Mouse (Mus musculus) midbrain, embryonic 12.5 days (tissue): Measurements from ENCODE around the gene Prr5. TPM values are rescaled to one million over a fixed set of nuclear protein-coding genes. Genes with fewer than 3 reads are reported as not detected.

Experiments used
- ATAC-seq: fragments of 200-750 bp; cut with Nextera tagmentation; 2 replicates; pipeline ENCODE4 v1.8.0; 2017; ENCODE audit warnings: low read depth, moderate TSS enrichment, moderate library complexity; ENCODE audit not compliant: low FRiP score
- H3K27ac ChIP-seq: fragments of 300-500 bp; sonication (generic); replicated peaks from 2 replicates; pipeline ENCODE4 v1.5.1; 2016; ENCODE audit warnings: mild to moderate bottlenecking
- H3K27me3 ChIP-seq: fragments of 300-500 bp; sonication (generic); 2 replicates; pipeline ENCODE4 v1.6.1; 2016; ENCODE audit warnings: mild to moderate bottlenecking
- H3K36me3 ChIP-seq: fragments of 300-500 bp; sonication (generic); 2 replicates; pipeline ENCODE4 v1.6.1; 2016
- H3K4me1 ChIP-seq: fragments of 300-500 bp; sonication (generic); 2 replicates; pipeline ENCODE4 v1.6.1; 2016
- H3K4me2 ChIP-seq: fragments of 300-500 bp; sonication (generic); replicated peaks from 2 replicates; pipeline ENCODE4 v1.6.1; 2016; ENCODE audit warnings: mild to moderate bottlenecking, moderate library complexity
- H3K4me3 ChIP-seq: fragments of 300-500 bp; sonication (generic); 2 replicates; pipeline ENCODE4 v1.5.1; 2016; ENCODE audit warnings: mild to moderate bottlenecking
- H3K9ac ChIP-seq: fragments of 300-500 bp; sonication (generic); replicated peaks from 2 replicates; pipeline ENCODE4 v1.6.1; 2016; ENCODE audit warnings: mild to moderate bottlenecking, moderate library complexity
- H3K9me3 ChIP-seq: fragments of 300-500 bp; sonication (generic); 2 replicates; pipeline ENCODE4 v1.6.1; 2016; ENCODE audit warnings: mild to moderate bottlenecking
- WGBS: fragments of 180-500 bp; shearing (Covaris S2); methylation state at CpG from one replicate; pipeline ENCODE4 v1.1.7; 2016; 5-methylcytosine and 5-hydroxymethylcytosine counted together
- polyA plus RNA-seq: library from polyadenylated mRNA; unstranded; fragments of >200 nt; fragmentation: Nextera tagmentation; extraction: Ambion mirVana; gene quantifications from 2 replicates; pipeline ENCODE4 v1.2.1, GENCODE M21; 2016

Prr5 gene
- polyA plus RNA-seq, 1 experiment from 2014 or later, result 13.9 TPM

DNA sequence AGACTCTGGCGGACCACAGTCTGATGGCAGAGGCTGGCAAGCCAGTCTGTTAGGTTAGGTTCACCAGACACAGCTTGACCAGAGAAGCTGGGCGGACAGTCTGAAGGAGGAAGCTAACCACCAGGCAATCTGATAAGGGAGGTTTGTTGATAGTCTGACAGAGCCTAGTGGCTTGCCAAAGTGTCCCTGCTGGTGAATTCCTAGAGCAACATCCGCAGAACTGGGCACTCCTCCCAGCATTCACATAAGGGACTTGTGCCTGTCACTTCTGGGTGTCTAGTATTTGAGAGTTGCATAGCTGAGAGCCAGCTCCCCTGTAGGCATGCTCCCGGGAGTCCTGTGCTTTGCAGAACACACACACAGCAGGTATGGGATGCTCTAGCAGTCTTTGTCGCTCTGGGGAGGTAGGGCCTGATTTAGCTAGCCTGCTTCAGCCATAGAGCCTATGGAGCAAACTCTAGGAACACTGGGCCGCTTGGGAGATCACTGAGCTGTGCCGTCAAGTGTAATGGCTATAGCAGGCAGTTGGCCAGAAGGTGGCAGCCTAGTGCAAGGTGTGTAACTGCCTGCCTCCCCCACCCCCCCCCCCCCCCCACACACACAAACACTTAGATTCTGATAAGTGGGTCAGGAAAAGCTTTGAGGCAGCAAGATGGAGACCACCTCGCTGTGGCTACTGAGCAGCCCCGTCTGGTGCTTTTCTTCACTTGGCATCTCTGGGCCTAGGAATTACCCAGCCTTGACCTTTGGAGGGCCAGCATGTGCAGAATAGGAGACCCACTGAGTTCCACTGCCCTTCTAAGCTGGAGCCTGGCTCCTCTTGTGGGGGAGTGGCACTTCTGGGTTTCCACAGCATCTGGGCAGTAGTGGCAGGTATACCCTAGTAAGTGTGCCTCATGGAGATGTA, 2.2 kb downstream of the Prr5 start:
- H3K4me3 ChIP-seq, result no peak overlapping the region
- H3K36me3 ChIP-seq, result no peaks in the 10 kb centered on the region
- H3K4me2 ChIP-seq, result no peak overlapping the region
- no peak for ATAC-seq
- no peaks in the 10 kb centered on the region for H3K9me3 ChIP-seq
- 47% methylated on average over 9 of the region's 9 CpGs for WGBS
- H3K9ac ChIP-seq, result no peak overlapping the region
- no peak overlapping the region for H3K27ac ChIP-seq
- peaks cover 13% of the 10 kb centered on the region for H3K27me3 ChIP-seq
- peaks cover 3% of the 10 kb centered on the region; the same call in 1 of the 2 replicates for H3K4me1 ChIP-seq

DNA sequence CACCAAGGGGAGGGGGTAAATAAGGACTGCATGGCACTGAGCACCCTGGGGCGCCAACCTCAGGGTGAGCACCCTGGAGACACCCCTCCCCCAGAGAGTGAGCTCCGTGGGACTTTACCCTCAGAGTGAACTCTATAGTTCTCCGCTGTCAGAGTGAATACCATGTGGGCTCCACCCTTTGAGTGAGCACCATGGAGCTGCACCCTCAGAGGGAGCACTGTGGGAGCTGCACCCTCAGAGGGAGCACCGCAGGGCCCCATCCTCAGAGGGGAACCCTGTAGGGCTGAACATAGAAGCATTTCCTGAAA, 2.8 kb downstream of the Prr5 start:
- H3K27ac ChIP-seq, result no peak overlapping the region
- H3K4me1 ChIP-seq, result peaks cover 3% of the 10 kb centered on the region; the same call in 1 of the 2 replicates
- no peaks in the 10 kb centered on the region for H3K36me3 ChIP-seq
- no peak overlapping the region for H3K4me2 ChIP-seq
- WGBS, result 82% methylated on average over 4 of the region's 4 CpGs
- no peak overlapping the region for H3K9ac ChIP-seq
- peaks cover 8% of the 10 kb centered on the region; the same call in 1 of the 2 replicates for H3K27me3 ChIP-seq
- H3K9me3 ChIP-seq, result no peaks in the 10 kb centered on the region
- ATAC-seq, result no peak
- no peak overlapping the region for H3K4me3 ChIP-seq

DNA sequence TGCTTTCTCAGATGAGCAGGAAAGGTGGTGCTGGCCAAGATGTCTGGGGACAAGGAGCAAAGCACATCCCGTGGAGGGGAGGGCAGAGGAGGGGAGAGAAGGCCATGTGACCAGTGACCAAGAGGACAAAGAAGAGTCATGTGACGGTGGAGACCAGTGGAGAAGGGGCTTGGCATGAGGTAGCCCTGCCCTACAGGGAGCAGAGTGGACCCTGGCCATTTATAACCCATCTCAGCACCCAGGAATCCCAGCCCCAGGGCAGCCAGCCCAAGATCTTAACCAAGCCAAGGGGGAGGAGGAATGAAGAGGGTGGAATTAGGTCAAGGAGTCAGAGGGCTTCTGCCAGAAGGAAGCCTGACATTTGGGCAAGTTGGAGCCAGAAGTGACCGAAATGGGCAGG, 3.2 kb downstream of the Prr5 start:
- Histone ChIP-seq H3K4me1 (peaks cover 3% of the 10 kb centered on the region; the same call in 1 of the 2 replicates), H3K27me3 (0 out of 2 replicates have a peak, but pooled peaks cover 7% of the 10 kb centered on the region), H3K9ac (no peak overlapping the region), H3K4me3 (no peak overlapping the region), H3K36me3 (no peaks in the 10 kb centered on the region), H3K9me3 (no peaks in the 10 kb centered on the region), H3K27ac (no peak overlapping the region), H3K4me2 (no peak overlapping the region)
- no peak for ATAC-seq
- WGBS, result 68% methylated on average over 3 of the region's 3 CpGs

DNA sequence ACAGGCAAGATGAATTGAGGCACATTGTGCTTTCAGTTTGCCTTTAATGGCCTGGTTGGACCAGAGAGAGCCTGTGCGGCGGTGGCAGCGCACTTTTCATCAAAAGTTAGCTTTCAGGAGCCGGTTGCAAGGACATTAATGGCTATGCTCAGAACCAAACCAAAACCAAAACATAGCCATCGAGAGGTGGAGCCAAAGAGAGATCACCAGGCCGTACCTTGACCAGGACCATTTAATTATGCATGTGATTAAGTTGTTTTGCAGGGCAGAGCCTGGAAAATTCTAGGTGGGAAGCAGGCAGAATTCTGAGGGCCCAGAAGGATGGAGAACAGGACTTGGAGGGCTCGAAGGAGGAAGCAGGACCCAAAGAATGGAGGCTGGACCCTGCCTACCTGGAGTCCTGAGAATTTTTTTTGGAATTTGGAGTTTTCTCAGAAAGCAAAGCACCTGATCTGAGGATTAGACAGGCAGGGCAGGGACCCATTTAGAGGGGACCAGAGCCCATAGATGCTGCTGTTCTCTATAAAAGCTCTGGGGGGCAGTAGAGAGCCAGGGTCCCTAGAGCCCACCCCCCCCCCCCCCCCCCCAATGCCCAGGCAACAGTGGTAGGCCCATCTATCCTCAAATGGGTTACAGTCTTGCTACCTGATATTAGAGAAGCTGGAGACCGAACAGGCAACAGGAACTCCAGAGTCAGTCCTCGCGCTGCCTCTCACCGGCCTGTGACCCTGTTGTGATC, 5.1 kb downstream of the Prr5 start:
- 79% methylated on average over 11 of the region's 11 CpGs for WGBS
- Histone ChIP-seq H3K9me3 (no peaks in the 10 kb centered on the region), H3K36me3 (no peaks in the 10 kb centered on the region), H3K4me3 (no peak overlapping the region), H3K4me1 (peaks cover 3% of the 10 kb centered on the region; the same call in 1 of the 2 replicates), H3K9ac (no peak overlapping the region), H3K4me2 (no peak overlapping the region), H3K27ac (no peak overlapping the region), H3K27me3 (peaks cover 9% of the 10 kb centered on the region; the same call in 1 of the 2 replicates)
- ATAC-seq, result no peak

DNA sequence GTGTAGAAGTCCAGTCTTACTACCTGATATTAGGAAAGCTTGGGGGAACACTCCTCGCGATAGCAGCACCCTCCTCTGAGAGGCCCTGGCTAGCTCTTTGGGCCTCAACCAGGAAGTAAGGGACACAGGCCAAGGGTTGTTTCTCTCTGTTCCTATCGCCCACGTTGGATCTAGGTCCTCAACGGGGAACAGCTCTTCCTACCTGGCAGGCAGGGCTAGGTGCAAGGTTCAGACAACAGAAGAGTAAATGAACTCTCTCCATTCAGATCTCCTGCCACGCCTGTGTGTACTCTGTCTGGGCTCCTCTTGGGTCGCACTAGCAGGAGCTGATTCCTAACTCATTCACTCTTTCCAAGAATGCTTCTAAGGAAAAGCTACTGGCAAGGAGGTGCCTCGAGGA, 5.9 kb downstream of the Prr5 start:
- H3K9ac ChIP-seq, result no peak overlapping the region
- H3K4me2 ChIP-seq, result no peak overlapping the region
- 0 out of 2 replicates have a peak, but pooled peaks cover 2% of the 10 kb centered on the region for H3K4me1 ChIP-seq
- H3K27me3 ChIP-seq, result peaks cover 17% of the 10 kb centered on the region
- no peak overlapping the region for H3K4me3 ChIP-seq
- no peaks in the 10 kb centered on the region for H3K9me3 ChIP-seq
- WGBS, result 79% methylated on average over 8 of the region's 8 CpGs
- ATAC-seq, result no peak
- no peak overlapping the region for H3K27ac ChIP-seq
- no peaks in the 10 kb centered on the region for H3K36me3 ChIP-seq

DNA sequence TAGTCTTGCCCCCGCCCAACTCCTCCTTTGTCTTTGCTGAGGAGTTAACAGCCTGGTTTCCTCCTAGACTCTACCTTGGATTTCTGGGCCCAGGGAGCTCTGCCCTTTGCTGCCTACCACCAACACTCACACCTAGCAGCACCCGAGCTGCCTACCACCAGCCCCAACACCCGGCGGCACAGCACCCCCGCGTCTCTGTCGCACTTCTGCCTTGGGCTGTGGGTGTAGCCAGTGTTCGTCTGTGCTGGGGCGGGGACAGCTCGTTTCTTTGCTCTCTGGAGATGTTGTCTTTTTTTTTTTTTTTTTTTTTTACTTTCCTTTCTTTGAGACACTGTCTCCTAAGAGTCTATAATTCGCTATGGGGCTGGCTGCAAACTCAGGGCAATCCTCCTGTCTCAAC, 8.5 kb downstream of the Prr5 start:
- WGBS, result 71% methylated on average over 11 of the region's 11 CpGs
- Histone ChIP-seq H3K27ac (no peak overlapping the region), H3K4me3 (no peak overlapping the region), H3K4me1 (peaks cover 14% of the 10 kb centered on the region), H3K4me2 (no peak overlapping the region), H3K9ac (no peak overlapping the region), H3K27me3 (peaks cover 39% of the 10 kb centered on the region), H3K36me3 (no peaks in the 10 kb centered on the region), H3K9me3 (no peaks in the 10 kb centered on the region)
- ATAC-seq, result no peak

DNA sequence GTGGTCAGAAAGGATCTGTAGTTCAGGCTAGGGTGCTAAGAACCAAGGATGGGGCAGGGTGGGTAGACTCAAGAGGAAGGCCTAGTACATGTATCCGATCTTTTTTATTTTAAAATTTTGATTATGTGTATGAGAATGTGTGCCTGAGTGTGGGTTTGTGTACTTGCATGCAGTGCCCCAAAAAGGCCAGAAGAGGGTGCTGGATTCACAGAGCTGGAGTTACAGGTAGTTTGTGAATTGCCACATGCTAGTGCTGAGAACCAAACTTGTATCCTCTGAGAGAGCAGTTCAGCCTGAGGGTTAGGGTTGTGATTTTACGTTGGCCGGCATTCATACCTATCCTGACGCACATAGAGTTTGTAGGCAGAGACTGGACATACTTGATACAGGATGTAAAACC, 9.7 kb downstream of the Prr5 start:
- Histone ChIP-seq H3K9ac (no peak overlapping the region), H3K9me3 (no peaks in the 10 kb centered on the region), H3K4me2 (no peak overlapping the region), H3K27me3 (peaks cover 45% of the 10 kb centered on the region), H3K36me3 (no peaks in the 10 kb centered on the region), H3K27ac (no peak overlapping the region), H3K4me1 (peaks cover 14% of the 10 kb centered on the region), H3K4me3 (no peak overlapping the region)
- no peak for ATAC-seq
- 96% methylated on average over 4 of the region's 4 CpGs for WGBS

DNA sequence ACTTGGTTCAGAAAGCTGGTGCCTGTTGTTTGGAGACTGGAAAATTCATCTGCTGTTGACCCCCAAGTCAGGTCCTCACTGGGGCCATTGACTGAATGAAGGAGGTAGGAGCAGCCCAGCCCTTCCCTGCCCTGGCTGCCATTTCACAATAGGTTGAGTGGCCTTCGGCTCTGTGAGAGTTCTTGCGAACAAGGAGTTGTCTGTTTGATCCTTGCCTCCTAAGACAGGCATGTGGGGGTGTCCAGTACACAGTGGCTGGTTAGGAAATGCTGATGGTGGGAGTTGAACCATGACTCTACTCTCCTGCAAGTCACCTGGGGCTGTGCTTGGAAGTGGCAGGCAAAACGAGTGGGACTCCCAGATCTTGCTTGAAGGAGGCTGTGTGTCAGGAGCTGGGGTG, 10.4 kb downstream of the Prr5 start:
- Histone ChIP-seq H3K4me1 (peaks cover 14% of the 10 kb centered on the region), H3K27me3 (peaks cover 52% of the 10 kb centered on the region), H3K36me3 (no peaks in the 10 kb centered on the region), H3K27ac (no peak overlapping the region), H3K4me2 (no peak overlapping the region), H3K9me3 (no peaks in the 10 kb centered on the region), H3K4me3 (no peak overlapping the region), H3K9ac (no peak overlapping the region)
- ATAC-seq, result no peak
- WGBS, result 88% methylated on average over 3 of the region's 3 CpGs

DNA sequence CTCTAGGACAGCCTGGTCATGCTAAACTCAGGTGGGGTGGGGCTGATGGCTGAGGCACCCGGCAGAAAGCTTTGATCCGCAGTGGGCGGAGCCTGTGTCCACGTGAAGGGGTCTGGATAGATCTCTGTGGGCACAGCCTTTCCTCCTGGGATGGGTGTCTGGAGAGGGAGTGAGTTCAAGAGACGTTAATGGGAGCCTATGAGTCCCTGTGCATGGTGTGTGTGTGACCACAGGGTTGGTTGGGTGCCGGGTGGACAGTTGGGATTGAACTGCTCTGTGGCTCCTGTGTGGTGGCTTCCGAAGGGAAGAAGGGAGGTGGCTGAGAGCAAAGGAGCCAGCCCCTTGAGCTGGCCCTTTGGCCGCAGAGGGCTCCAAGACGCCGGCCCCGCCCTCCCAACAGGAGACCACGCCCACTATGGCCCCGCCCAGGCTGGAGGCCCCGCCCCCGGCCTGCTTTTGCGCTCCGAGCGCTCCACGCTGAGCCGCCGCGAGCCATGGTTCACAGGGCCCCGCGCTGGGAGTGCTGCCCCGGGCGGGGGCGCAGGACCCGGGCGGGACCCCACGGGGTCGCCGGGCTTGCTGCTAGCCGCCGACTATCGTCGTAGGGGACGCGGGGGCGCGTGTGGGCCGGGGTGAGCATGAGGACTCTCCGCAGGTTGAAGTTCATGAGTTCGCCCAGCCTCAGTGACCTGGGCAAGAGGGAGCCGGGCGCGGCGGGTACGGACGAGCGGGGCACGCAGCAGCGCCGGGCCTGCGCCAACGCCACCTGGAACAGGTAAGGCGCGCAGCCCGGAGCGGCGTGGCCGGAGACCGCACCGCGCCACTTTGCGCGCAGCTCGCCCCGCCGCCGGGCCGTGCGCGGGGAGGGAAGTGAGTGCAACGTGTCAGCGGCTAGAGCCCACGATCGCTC, 11.4 kb downstream of the Prr5 start:
- no peaks in the 10 kb centered on the region for H3K36me3 ChIP-seq
- peak; percentile 62 for ATAC-seq
- H3K27ac ChIP-seq, result no peak overlapping the region
- H3K4me2 ChIP-seq, result peak overlapping the region; percentile 97
- H3K9ac ChIP-seq, result peak overlapping the region; percentile 66
- peak overlapping the region; percentile 58 for H3K4me3 ChIP-seq
- peaks cover 14% of the 10 kb centered on the region for H3K4me1 ChIP-seq
- peaks cover 52% of the 10 kb centered on the region for H3K27me3 ChIP-seq
- WGBS, result 1% methylated on average over 63 of the region's 77 CpGs
- H3K9me3 ChIP-seq, result no peaks in the 10 kb centered on the region

DNA sequence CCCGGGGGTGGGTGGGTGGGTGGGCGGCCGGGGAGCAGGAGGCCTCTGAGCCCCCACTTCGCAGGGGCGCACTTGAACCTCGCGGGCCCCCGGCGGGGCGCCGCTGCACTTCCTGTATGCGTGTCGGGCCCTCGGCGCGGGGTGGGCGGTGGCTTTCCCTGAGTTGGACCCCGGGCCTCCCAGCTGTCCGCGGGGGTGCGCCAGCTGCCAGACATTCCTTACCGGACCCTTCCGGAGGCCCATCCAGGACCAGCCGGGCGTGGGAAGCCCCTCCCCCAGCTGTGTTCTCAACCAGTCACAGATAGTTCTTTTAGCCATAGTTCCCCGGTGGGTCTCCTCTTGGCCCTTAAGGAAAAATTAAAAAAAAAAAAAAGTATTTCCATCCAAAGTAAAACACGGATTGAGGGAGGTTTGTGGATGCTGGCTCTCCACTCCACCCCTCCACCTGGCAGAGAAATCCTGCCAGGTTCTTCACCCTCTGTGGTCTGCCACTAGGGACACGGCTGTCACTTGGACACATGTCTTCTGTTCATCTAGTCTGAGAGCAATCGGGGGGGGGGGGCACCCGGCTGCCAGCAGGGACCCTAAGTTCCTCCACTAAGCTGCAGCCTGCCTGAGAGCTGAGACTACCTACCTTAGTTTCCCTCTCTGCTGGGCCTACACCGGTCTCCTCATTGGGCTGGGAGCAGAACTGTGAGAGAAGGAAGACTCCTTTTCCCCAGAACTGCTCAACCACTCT, 12.2 kb downstream of the Prr5 start:
- H3K27me3 ChIP-seq, result peaks cover 52% of the 10 kb centered on the region
- H3K4me2 ChIP-seq, result peak overlapping the region; percentile 97
- no peaks in the 10 kb centered on the region for H3K9me3 ChIP-seq
- H3K4me3 ChIP-seq, result peak overlapping the region; percentile 58
- WGBS, result 3% methylated on average over 31 of the region's 31 CpGs
- H3K4me1 ChIP-seq, result peaks cover 14% of the 10 kb centered on the region
- ATAC-seq, result peak; percentile 39
- no peaks in the 10 kb centered on the region for H3K36me3 ChIP-seq
- H3K9ac ChIP-seq, result peak overlapping the region; percentile 66
- H3K27ac ChIP-seq, result no peak overlapping the region

DNA sequence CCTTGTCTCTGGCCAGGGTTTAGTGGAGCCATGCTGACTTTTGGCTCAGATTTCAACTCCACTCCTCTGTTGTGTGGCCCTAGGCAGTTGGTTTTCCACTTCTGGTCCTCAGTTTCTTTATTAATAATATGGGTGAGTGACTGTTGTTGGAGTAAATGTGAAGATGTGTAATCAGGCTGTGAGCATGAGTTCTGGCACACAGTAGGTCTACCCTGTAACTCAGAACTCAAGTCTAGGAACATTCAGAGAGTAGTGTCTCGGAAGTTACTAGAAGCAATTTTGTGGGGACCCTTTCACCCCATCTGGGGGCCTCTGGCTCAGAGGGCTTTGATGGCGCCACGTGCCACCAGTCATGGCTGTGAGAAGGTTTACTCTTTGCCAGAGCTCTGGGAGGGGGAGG, 12.8 kb downstream of the Prr5 start:
- no peak for ATAC-seq
- Histone ChIP-seq H3K27ac (no peak overlapping the region), H3K9ac (no peak overlapping the region), H3K4me2 (peak overlapping the region; percentile 97), H3K9me3 (no peaks in the 10 kb centered on the region), H3K4me1 (peaks cover 14% of the 10 kb centered on the region), H3K36me3 (no peaks in the 10 kb centered on the region), H3K4me3 (peak overlapping the region; percentile 58; the same call in 1 of the 2 replicates), H3K27me3 (peaks cover 52% of the 10 kb centered on the region)
- WGBS, result 66% methylated on average over 3 of the region's 3 CpGs
